Mouse (Mus musculus) heart, adult 2 months (tissue): ENCODE results near the gene Aatf.

Experiments used
- CTCF ChIP-seq: fragments of 200-600 bp; IDR thresholded peaks from 2 replicates; pipeline ENCODE4 v1.8.1; 2022; ENCODE audit warnings: antibody characterized with exemption, mild to moderate bottlenecking, moderate library complexity
- POLR2A ChIP-seq: fragments of 200-500 bp; IDR thresholded peaks from 2 replicates; pipeline ENCODE4 v1.6.1; 2011; ENCODE audit warnings: mild to moderate bottlenecking, low read depth, low read length, control low read depth; ENCODE audit not compliant: insufficient read depth

DNA sequence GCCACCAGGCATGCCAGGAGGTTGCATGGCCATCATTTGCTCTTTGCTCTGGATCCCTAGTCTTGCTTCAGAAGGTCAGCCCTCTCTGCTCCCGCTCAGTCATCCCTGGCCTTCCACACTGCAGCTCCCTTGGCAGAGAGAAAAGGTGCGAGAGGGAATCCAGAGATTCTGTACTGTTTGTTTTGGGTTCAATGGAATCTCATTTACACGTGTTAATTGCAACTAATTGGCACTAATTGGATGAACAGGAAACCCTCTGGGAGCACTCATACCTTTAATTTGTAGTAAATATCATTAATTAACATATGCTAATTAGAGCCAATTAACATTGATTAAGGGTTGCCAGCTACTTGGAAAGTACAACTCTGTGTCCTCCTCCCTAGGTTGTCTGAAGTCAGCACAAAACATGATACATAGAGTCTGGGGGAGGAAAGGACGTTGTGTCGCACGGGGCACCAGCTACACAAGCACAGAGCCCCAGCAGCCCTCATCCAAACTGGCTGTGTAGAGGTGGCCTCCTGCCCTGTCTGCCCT is 36.0 kb upstream of the Aatf start:
- TF ChIP-seq CTCF: no peak
- TF ChIP-seq POLR2A: no peak
